17 mouse cellular contexts compared by ENCODE assay signal in genomic region chr16:22953069-22953468, GRCm38 (mm10). TPM values are rescaled to one million over a fixed set of nuclear protein-coding genes. Genes with fewer than 3 reads are reported as not detected.
A peak's percentile ranks its signal among the peaks of the same experiment; 100 is the strongest.
DNase-seq lines count a peak whose midpoint lies in the region; ATAC-seq lines count a peak whose summit lies in the region.
"Had no signal": no experiment of that assay in that cellular context is flagged by ENCODE, and none has a peak within 500 bp of the region (broad histone marks: within the 10 kb centered on the region; RNA-seq: fewer than 3 reads in every experiment).

No protein-coding gene starts in this region.

- no peaks in the 10 kb centered on the region for H3K36me3 ChIP-seq in kidney, embryonic 16.5 days (ENCODE audit: insufficient read depth, low read length)
- H3K36me3 ChIP-seq: embryonic facial prominence, embryonic 15.5 days; hindbrain, embryonic 10.5 days; limb, embryonic 13.5 days had no signal

- intact Hi-C loops in left cerebral cortex, postnatal 14 days (cut with DNase I), result loop anchor here (5.0 kb wide), 1 partner anchor 76 kb away; no protein-coding TSS in a partner anchor

- no peaks in the 10 kb centered on the region for H3K9me3 ChIP-seq in kidney, embryonic 16.5 days (ENCODE audit: low read length)
- H3K9me3 ChIP-seq: embryonic facial prominence, embryonic 15.5 days; hindbrain, embryonic 10.5 days; limb, embryonic 13.5 days had no signal

- 38% methylated on average over 4 of the region's 4 CpGs for WGBS in kidney, embryonic 16.5 days

- ATAC-seq in kidney, embryonic 16.5 days (ENCODE audit: low FRiP score, low TSS enrichment), result no peak
- ATAC-seq: forebrain, embryonic 16.5 days had no signal

- no peak overlapping the region for H3K4me3 ChIP-seq in kidney, embryonic 16.5 days (ENCODE audit: low read length)
- H3K4me3 ChIP-seq: embryonic facial prominence, embryonic 15.5 days; hindbrain, embryonic 10.5 days; limb, embryonic 13.5 days had no signal

- no peaks in the 10 kb centered on the region for H3K4me1 ChIP-seq in kidney, embryonic 16.5 days (ENCODE audit: insufficient read depth, low read length)
- H3K4me1 ChIP-seq: embryonic facial prominence, embryonic 15.5 days; limb, embryonic 13.5 days had no signal

- H3K27ac ChIP-seq in kidney, embryonic 16.5 days (ENCODE audit: low read length), result no peak overlapping the region
- H3K27ac ChIP-seq: embryonic facial prominence, embryonic 15.5 days; hindbrain, embryonic 10.5 days; limb, embryonic 13.5 days had no signal

- DNase-seq in cerebellum, postnatal 14 days, result peak; percentile 13 to 27
- no peak for DNase-seq in cerebellum, postnatal 36 days
- peak; percentile 59 for DNase-seq in kidney, adult 9 months
- DNase-seq in 416B (ENCODE audit: low read depth) (peak; percentile 28), ZHBTc4 (ENCODE audit: low read depth, low spot score) (peak; percentile 63)
- DNase-seq in c-Kit-positive CD71-positive TER-119-positive erythroid progenitor cells, embryonic 14.5 days (ENCODE audit: low spot score), result no peak
- DNase-seq in left cerebral cortex, postnatal 14 days (ENCODE audit: low spot score in 2 of 2), result no peak
- DNase-seq: layer of hippocampus, adult 9-11 months; thymus, adult 18-20 months had no signal

- H3K27me3 ChIP-seq in kidney, embryonic 16.5 days (ENCODE audit: insufficient read depth, low read length), result no peaks in the 10 kb centered on the region
- H3K27me3 ChIP-seq: embryonic facial prominence, embryonic 15.5 days; limb, embryonic 13.5 days had no signal

- no peak overlapping the region for H3K4me2 ChIP-seq in kidney, embryonic 16.5 days (replicated peaks; ENCODE audit: low read depth, low read length)
- H3K4me2 ChIP-seq: embryonic facial prominence, embryonic 15.5 days; limb, embryonic 13.5 days had no signal

- no peak overlapping the region for H3K9ac ChIP-seq in kidney, embryonic 16.5 days (replicated peaks; ENCODE audit: low read length)
- H3K9ac ChIP-seq: embryonic facial prominence, embryonic 15.5 days; limb, embryonic 13.5 days had no signal

RNA-seq across cellular contexts. Expression of gene Hrg, which starts 2.2 kb away (rescaled TPM):
- 0.09 TPM in 1 of 2 replicates, not detected in the other for polyA plus RNA-seq in kidney, embryonic 16.5 days (2015; fragmentation: Nextera tagmentation; extraction: Ambion mirVana)
- total RNA-seq in left cerebral cortex, postnatal 14 days (2021), result not detected
- total RNA-seq: heart, adult 18-20 months; megakaryocyte progenitor cell, adult 5-6 weeks had no signal
- polyA plus RNA-seq: forebrain, embryonic 16.5 days; hindbrain, embryonic 10.5 days; limb, embryonic 13.5 days; spleen, adult 2 months had no signal

RNA-seq across cellular contexts. Expression of gene Fetub, which starts 34.9 kb away (rescaled TPM):
- polyA plus RNA-seq in kidney, embryonic 16.5 days (2015; fragmentation: Nextera tagmentation; extraction: Ambion mirVana), result 0.21 and 0.22 TPM in 2 replicates
- total RNA-seq in left cerebral cortex, postnatal 14 days (2021), result not detected
- total RNA-seq: megakaryocyte progenitor cell, adult 5-6 weeks had no signal
- polyA plus RNA-seq: forebrain, embryonic 16.5 days; hindbrain, embryonic 10.5 days; limb, embryonic 13.5 days; spleen, adult 2 months had no signal

Comparison
In these comparisons a context has a peak if more than half of its experiments do, and no peak if none do; other contexts are left out.
1. DNase-seq: peak in cerebellum, postnatal 14 days (2 of 2), kidney, adult 9 months (single experiment), 416B (single experiment) and ZHBTc4 (single experiment); none in cerebellum, postnatal 36 days (0 of 2), c-Kit-positive CD71-positive TER-119-positive erythroid progenitor cells, embryonic 14.5 days (single experiment) and left cerebral cortex, postnatal 14 days (0 of 2).